Mouse (Mus musculus) midbrain, postnatal 0 days (tissue): ENCODE measurements around the gene Rhot2. TPM values are rescaled to one million over a fixed set of nuclear protein-coding genes. Genes with fewer than 3 reads are reported as not detected.
A peak's percentile ranks its signal among the peaks of the same experiment; 100 is the strongest.
"Not testable (repeated sequence)": the region's sequence is repeated elsewhere in the genome, so short reads cannot be mapped to it uniquely, and the experiment has no call there.

Source experiments
- ATAC-seq: fragments of 200-750 bp; cut with Nextera tagmentation; 2 replicates; pipeline ENCODE4 v1.8.0; 2017; ENCODE audit warnings: moderate number of reproducible peaks, mild to moderate bottlenecking, moderate TSS enrichment, moderate library complexity; ENCODE audit not compliant: low FRiP score
- DNase-seq: peaks from one replicate; pipeline ENCODE4 v3.0.0-alpha.2; 2015; ENCODE audit warnings: low spot score
- H3K27ac ChIP-seq: fragments of 300-500 bp; sonication (generic); 2 replicates; pipeline ENCODE4 v1.5.1; 2014; ENCODE audit warnings: low read depth, mild to moderate bottlenecking, low read length, mixed read lengths
- H3K27me3 ChIP-seq: fragments of 300-500 bp; sonication (generic); 2 replicates; pipeline ENCODE4 v1.6.1; 2014; ENCODE audit warnings: low read length, control low read depth, mixed read lengths; ENCODE audit not compliant: insufficient read depth
- H3K36me3 ChIP-seq: fragments of 300-500 bp; sonication (generic); 2 replicates; pipeline ENCODE4 v1.6.1; 2014; ENCODE audit warnings: low read length, control low read depth, mixed read lengths; ENCODE audit not compliant: insufficient read depth
- H3K4me1 ChIP-seq: fragments of 300-500 bp; sonication (generic); 2 replicates; pipeline ENCODE4 v1.6.1; 2014; ENCODE audit warnings: mild to moderate bottlenecking, control low read depth, antibody characterized with exemption, low read length, mixed read lengths; ENCODE audit not compliant: insufficient read depth
- H3K4me2 ChIP-seq: fragments of 300-500 bp; sonication (generic); 2 replicates; pipeline ENCODE4 v1.6.1; 2014; ENCODE audit warnings: low read depth, mild to moderate bottlenecking, low read length, mixed read lengths; ENCODE audit not compliant: poor library complexity, severe bottlenecking
- H3K4me3 ChIP-seq: fragments of 300-500 bp; sonication (generic); 2 replicates; pipeline ENCODE4 v1.5.1; 2014; ENCODE audit warnings: low read depth, mild to moderate bottlenecking, low read length, moderate library complexity
- H3K9ac ChIP-seq: fragments of 300-500 bp; sonication (generic); replicated peaks from 2 replicates; pipeline ENCODE4 v1.6.1; 2014; ENCODE audit warnings: mild to moderate bottlenecking, low read length, moderate library complexity, mixed read lengths; ENCODE audit not compliant: poor library complexity, severe bottlenecking
- H3K9me3 ChIP-seq: fragments of 300-500 bp; sonication (generic); 2 replicates; pipeline ENCODE4 v1.6.1; 2016; ENCODE audit warnings: low read length, control low read depth
- CTCF ChIP-seq: IDR thresholded peaks from 2 replicates; pipeline ENCODE4 v1.5.1; 2016; ENCODE audit warnings: antibody characterized with exemption, mild to moderate bottlenecking
- WGBS: fragments of 180-500 bp; shearing (Covaris S2); extraction: QIAGEN DNeasy Blood & Tissue Kit; methylation state at CpG from one replicate; pipeline ENCODE4 v1.1.7; 2014; 5-methylcytosine and 5-hydroxymethylcytosine counted together
- polyA plus RNA-seq: library from polyadenylated mRNA; unstranded; fragments of >200 nt; fragmentation: Nextera tagmentation; extraction: Ambion mirVana; gene quantifications from 2 replicates; pipeline ENCODE4 v1.2.1, GENCODE M21; 2015
- total RNA-seq: library from RNA; depleted of rRNA; stranded (reverse); fragments of >200 nt; gene quantifications from 2 replicates; pipeline ENCODE4 v1.2.3, GENCODE M21; 2014

Gene Rhot2
- total and polyA plus RNA-seq, 2 experiments from 2014 or later = 16.2 to 49.2 TPM

- H3K27ac ChIP-seq = no peak overlapping the region
- 93% methylated on average over 3 of the region's 3 CpGs for WGBS
- H3K4me3 ChIP-seq = no peak overlapping the region
- ATAC-seq (no peak), DNase-seq (no peak)
- H3K36me3 ChIP-seq = peaks cover 1% of the 10 kb centered on the region; the same call in 1 of the 2 replicates
- no peaks in the 10 kb centered on the region for H3K27me3 ChIP-seq
- no peaks in the 10 kb centered on the region for H3K9me3 ChIP-seq
- no peak overlapping the region for H3K9ac ChIP-seq
- no peak for TF ChIP-seq CTCF
- H3K4me1 ChIP-seq = peaks cover 23% of the 10 kb centered on the region
- no peak overlapping the region for H3K4me2 ChIP-seq
Measured at GRCm38 (mm10) chr17:25872676-25873075, 28.0 kb upstream of the Rhot2 start.

GRCm38 (mm10) chr17:25871566-25871965 is 26.9 kb upstream of the Rhot2 start:
- not testable (repeated sequence) for H3K9me3 ChIP-seq, H3K36me3 ChIP-seq, H3K9ac ChIP-seq, ATAC-seq, DNase-seq, H3K4me3 ChIP-seq, H3K4me2 ChIP-seq, H3K27ac ChIP-seq, H3K27me3 ChIP-seq
- peaks cover 20% of the 10 kb centered on the region for H3K4me1 ChIP-seq

GRCm38 (mm10) chr17:25869954-25870353 is 25.3 kb upstream of the Rhot2 start:
- Histone ChIP-seq H3K36me3 (no peaks in the 10 kb centered on the region; the same call in 1 of the 2 replicates), H3K27me3 (no peaks in the 10 kb centered on the region), H3K9me3 (no peaks in the 10 kb centered on the region), H3K4me3 (no peak overlapping the region), H3K4me1 (peaks cover 15% of the 10 kb centered on the region; the same call in 1 of the 2 replicates), H3K27ac (no peak overlapping the region), H3K4me2 (no peak overlapping the region), H3K9ac (no peak overlapping the region)
- DNase-seq = no peak
- no peak for TF ChIP-seq CTCF
- 84% methylated on average over 2 of the region's 2 CpGs for WGBS
- no peak for ATAC-seq

GRCm38 (mm10) chr17:25869498-25869897 is 24.8 kb upstream of the Rhot2 start:
- no peak for TF ChIP-seq CTCF
- no peak overlapping the region for H3K27ac ChIP-seq
- 93% methylated on average over 8 of the region's 8 CpGs for WGBS
- H3K36me3 ChIP-seq = peaks cover under 1% of the 10 kb centered on the region; the same call in 1 of the 2 replicates
- H3K4me2 ChIP-seq = no peak overlapping the region
- no peak overlapping the region for H3K4me3 ChIP-seq
- ATAC-seq (no peak), DNase-seq (no peak)
- no peaks in the 10 kb centered on the region for H3K27me3 ChIP-seq
- H3K9ac ChIP-seq = no peak overlapping the region
- no peaks in the 10 kb centered on the region for H3K9me3 ChIP-seq
- H3K4me1 ChIP-seq = peaks cover 15% of the 10 kb centered on the region; the same call in 1 of the 2 replicates

- no peaks in the 10 kb centered on the region for H3K9me3 ChIP-seq
- no peaks in the 10 kb centered on the region for H3K27me3 ChIP-seq
- peak; percentile 48 for TF ChIP-seq CTCF
- under 1% methylated on average over 24 of the region's 24 CpGs for WGBS
- peak within 1 kb of the TSS; percentile 63 for H3K27ac ChIP-seq
- peak within 1 kb of the TSS; percentile 74 for H3K9ac ChIP-seq
- ATAC-seq (peak; percentile 78; the same call in 1 of the 2 replicates), DNase-seq (peak; percentile 88)
- peak within 1 kb of the TSS; percentile 98 for H3K4me2 ChIP-seq
- H3K4me3 ChIP-seq = peak within 1 kb of the TSS; percentile 91
- H3K36me3 ChIP-seq = peaks cover 7% of the 10 kb centered on the region; the same call in 1 of the 2 replicates
- H3K4me1 ChIP-seq = peaks cover 10% of the 10 kb centered on the region; the same call in 1 of the 2 replicates
Measured at GRCm38 (mm10) chr17:25868601-25869191, 24.0 kb upstream of the Rhot2 start, which contains the start of gene Mcrip2. TSS of gene Mcrip2 (minus strand) at chr17:25868764.

GRCm38 (mm10) chr17:25867836-25868600 is 23.4 kb upstream of the Rhot2 start:
- Histone ChIP-seq H3K36me3 (peaks cover 9% of the 10 kb centered on the region; the same call in 1 of the 2 replicates), H3K27ac (peak overlapping the region; percentile 63), H3K9ac (peak overlapping the region; percentile 74), H3K9me3 (no peaks in the 10 kb centered on the region), H3K27me3 (no peaks in the 10 kb centered on the region), H3K4me1 (peaks cover 10% of the 10 kb centered on the region; the same call in 1 of the 2 replicates), H3K4me3 (peak overlapping the region; percentile 91), H3K4me2 (peak overlapping the region; percentile 98)
- ATAC-seq (peak; percentile 52; the same call in 1 of the 2 replicates), DNase-seq (no peak)
- TF ChIP-seq CTCF = no peak
- WGBS = 2% methylated on average over 40 of the region's 42 CpGs
